Mouse (Mus musculus) E14TG2a.4 (cell line): ENCODE results near the gene Adprm.

Source experiments
- CTCF ChIP-seq: conservative IDR thresholded peaks from 2 replicates; pipeline ENCODE4 v1.5.1; 2014; ENCODE audit warnings: low read length
- NANOG ChIP-seq: IDR thresholded peaks from 2 replicates; pipeline ENCODE4 v1.6.1; 2014; ENCODE audit warnings: borderline replicate concordance, low read length, mixed read lengths
- POU5F1 ChIP-seq: IDR thresholded peaks from 2 replicates; pipeline ENCODE4 v1.6.1; 2014; ENCODE audit warnings: low read length, borderline replicate concordance

DNA sequence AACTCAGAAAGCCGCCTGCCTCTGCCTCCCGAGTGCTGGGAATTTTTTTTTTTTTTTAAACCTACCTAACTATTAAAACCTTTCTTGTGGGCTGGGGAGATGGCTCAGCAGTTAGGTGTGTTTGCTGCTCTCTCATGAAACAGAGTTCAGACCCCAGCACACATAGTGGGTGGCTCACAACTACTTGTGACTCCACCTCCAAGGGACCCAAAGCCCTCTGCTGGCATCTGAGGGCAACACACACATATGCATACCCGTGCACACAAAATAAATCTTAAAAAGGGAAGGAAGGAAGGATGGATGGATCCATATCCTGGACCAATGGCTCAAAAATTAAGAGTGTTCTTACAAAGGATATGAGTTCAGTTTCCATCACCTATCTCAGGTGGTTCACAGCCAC lies 3.1 kb downstream of the Adprm start:
- TF ChIP-seq CTCF (peak; percentile 42), POU5F1 (no peak), NANOG (no peak)
